Mouse (Mus musculus) heart, postnatal 0 days (tissue): ENCODE measurements around the gene Npepps.

Experiments
- CTCF ChIP-seq: IDR thresholded peaks from 2 replicates; pipeline ENCODE4 v1.5.1; 2016; ENCODE audit warnings: antibody characterized with exemption, control low read depth, low read depth
- EP300 ChIP-seq: IDR thresholded peaks from 2 replicates; pipeline ENCODE4 v1.6.1; 2016; ENCODE audit warnings: antibody characterized with exemption, low read depth

DNA sequence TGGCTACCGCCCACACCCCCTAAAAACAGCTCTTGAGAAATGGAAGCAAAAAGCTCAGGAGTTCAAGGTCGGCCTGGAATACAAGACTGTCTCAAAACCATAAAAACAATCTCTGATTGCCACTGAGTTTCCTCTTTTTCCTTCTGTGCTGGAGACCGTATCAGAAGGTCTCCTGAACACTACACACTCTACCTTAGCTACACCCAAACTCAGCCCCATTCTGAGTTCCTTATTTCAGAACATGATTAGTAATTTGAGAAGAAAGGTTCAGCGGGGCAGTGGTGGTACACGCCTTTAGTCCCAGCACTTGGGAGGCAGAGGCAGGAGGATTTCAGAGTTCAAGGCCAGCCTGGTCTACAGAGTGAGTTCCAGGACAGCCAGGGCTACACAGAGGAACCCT is 99.4 kb downstream of the Npepps start:
- TF ChIP-seq CTCF (no peak), EP300 (no peak)
